Mouse (Mus musculus): ENCODE measurements around the gene Mkrn2. TPM values are rescaled to one million over a fixed set of nuclear protein-coding genes. Genes with fewer than 3 reads are reported as not detected.
A peak's percentile ranks its signal among the peaks of the same experiment; 100 is the strongest.

Gene Mkrn2
- polyA plus RNA-seq, 1 experiment from 2014 or later = 29.3 TPM

DNA sequence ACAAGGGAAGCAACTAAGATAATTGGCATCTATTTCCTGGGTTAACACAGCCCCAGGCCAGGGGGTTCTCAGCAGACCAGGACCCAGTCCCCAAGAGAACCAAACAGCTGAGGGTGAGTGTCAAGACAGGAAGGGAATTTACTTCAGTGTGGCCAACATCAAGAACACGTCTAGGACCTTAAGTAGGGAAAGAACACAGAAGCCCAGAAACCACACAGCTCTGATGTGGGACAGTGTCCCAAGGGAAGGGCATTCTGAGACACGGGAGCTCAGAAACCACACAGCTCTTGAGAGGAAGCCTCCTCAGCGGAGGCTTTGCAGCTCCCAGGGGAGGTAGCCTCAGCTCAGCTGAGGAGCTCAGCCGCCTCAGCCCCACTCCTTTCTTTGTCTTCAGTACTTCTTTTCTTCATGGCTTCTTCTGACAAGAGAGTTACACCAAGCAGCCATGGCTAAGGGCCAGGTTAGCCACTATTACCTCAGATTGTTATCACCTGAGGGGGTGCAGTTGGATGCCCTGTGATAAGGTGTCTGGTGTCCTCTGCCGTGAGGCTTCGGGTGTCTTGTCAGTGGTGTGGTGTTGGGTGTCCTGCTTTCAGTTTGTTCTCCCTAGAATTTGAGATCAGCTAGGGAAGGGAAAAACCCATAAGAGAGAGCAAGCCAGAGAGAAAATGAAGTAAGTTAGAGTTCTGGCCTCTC is 18.1 kb upstream of the Mkrn2 start:
- H3K4me3 ChIP-seq = no peak overlapping the region
- ATAC-seq (ENCODE audit: insufficient number of reproducible peaks, low FRiP score, low TSS enrichment, low read depth) = no peak
- no peak overlapping the region for H3K9ac ChIP-seq
- H3K4me2 ChIP-seq = no peak overlapping the region
- H3K36me3 ChIP-seq = peaks cover 17% of the 10 kb centered on the region
- WGBS = 76% methylated on average over 6 of the region's 6 CpGs
- no peaks in the 10 kb centered on the region for H3K4me1 ChIP-seq
- H3K27me3 ChIP-seq = no peaks in the 10 kb centered on the region
- no peak overlapping the region for H3K27ac ChIP-seq
- H3K9me3 ChIP-seq = no peaks in the 10 kb centered on the region

- Histone ChIP-seq H3K27ac (no peak overlapping the region), H3K36me3 (peaks cover 11% of the 10 kb centered on the region; the same call in 1 of the 2 replicates), H3K9ac (no peak overlapping the region), H3K4me1 (no peaks in the 10 kb centered on the region), H3K4me3 (no peak overlapping the region), H3K4me2 (no peak overlapping the region), H3K27me3 (no peaks in the 10 kb centered on the region), H3K9me3 (no peaks in the 10 kb centered on the region)
- no peak for ATAC-seq (ENCODE audit: insufficient number of reproducible peaks, low FRiP score, low TSS enrichment, low read depth)
- WGBS = 80% methylated on average over 3 of the region's 3 CpGs
Observed at GRCm38 (mm10) chr6:115584176-115584575, 17.5 kb upstream of the Mkrn2 start.

- H3K9ac ChIP-seq = no peak overlapping the region
- ATAC-seq (ENCODE audit: insufficient number of reproducible peaks, low FRiP score, low TSS enrichment, low read depth) = no peak
- H3K27me3 ChIP-seq = no peaks in the 10 kb centered on the region
- H3K4me1 ChIP-seq = no peaks in the 10 kb centered on the region
- H3K27ac ChIP-seq = no peak overlapping the region
- no peaks in the 10 kb centered on the region for H3K9me3 ChIP-seq
- no peaks in the 10 kb centered on the region for H3K36me3 ChIP-seq
- no peak overlapping the region for H3K4me3 ChIP-seq
- WGBS = 81% methylated on average over 10 of the region's 10 CpGs
- no peak overlapping the region for H3K4me2 ChIP-seq
Observed at GRCm38 (mm10) chr6:115586321-115586720, 15.4 kb upstream of the Mkrn2 start.

GRCm38 (mm10) chr6:115591692-115592359 is 9.9 kb upstream of the Mkrn2 start:
- no peak overlapping the region for H3K9ac ChIP-seq
- no peaks in the 10 kb centered on the region for H3K27me3 ChIP-seq
- no peak for ATAC-seq (ENCODE audit: insufficient number of reproducible peaks, low FRiP score, low TSS enrichment, low read depth)
- H3K27ac ChIP-seq = no peak overlapping the region
- H3K36me3 ChIP-seq = no peaks in the 10 kb centered on the region
- no peak overlapping the region for H3K4me3 ChIP-seq
- 0 out of 2 replicates have a peak, but pooled peaks cover 4% of the 10 kb centered on the region for H3K4me1 ChIP-seq
- H3K4me2 ChIP-seq = no peak overlapping the region
- H3K9me3 ChIP-seq = no peaks in the 10 kb centered on the region
- WGBS = 84% methylated on average over 19 of the region's 19 CpGs

DNA sequence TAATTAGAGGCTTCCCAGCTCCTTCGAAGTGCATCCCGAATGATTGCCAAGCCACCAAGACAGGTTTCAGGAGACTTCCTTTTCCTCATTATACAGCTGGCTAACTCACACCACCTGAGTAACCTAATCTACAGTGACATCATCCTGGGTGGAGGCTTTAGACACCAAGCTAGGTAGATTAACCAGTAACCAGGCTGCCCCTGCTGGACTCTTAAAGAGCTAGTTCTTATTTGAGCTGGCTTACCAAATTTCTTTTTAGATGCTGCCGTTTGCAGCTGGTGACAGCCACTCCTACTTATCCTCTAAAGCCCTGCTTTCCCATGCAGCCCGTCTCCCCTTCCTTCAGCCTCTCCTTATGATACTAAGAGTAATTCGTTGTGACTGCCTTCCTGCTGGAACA is 9.2 kb upstream of the Mkrn2 start, which contains the start of gene Mkrn2os:
TSS of gene Mkrn2os (minus strand) at position 119 of the 400 bp plus-strand sequence.
- H3K27ac ChIP-seq = no peak within 1 kb of the TSS
- ATAC-seq (ENCODE audit: insufficient number of reproducible peaks, low FRiP score, low TSS enrichment, low read depth) = no peak
- H3K4me3 ChIP-seq = no peak within 1 kb of the TSS
- H3K4me2 ChIP-seq = no peak within 1 kb of the TSS
- H3K27me3 ChIP-seq = no peaks in the 10 kb centered on the region
- no peaks in the 10 kb centered on the region for H3K9me3 ChIP-seq
- H3K4me1 ChIP-seq = 0 out of 2 replicates have a peak, but pooled peaks cover 4% of the 10 kb centered on the region
- H3K36me3 ChIP-seq = no peaks in the 10 kb centered on the region
- WGBS = 41% methylated on average over 5 of the region's 5 CpGs
- H3K9ac ChIP-seq = no peak within 1 kb of the TSS

- 82% methylated on average over 4 of the region's 4 CpGs for WGBS
- Histone ChIP-seq H3K27me3 (no peaks in the 10 kb centered on the region), H3K4me2 (no peak overlapping the region), H3K9ac (no peak overlapping the region), H3K4me1 (0 out of 2 replicates have a peak, but pooled peaks cover 4% of the 10 kb centered on the region), H3K4me3 (no peak overlapping the region), H3K27ac (no peak overlapping the region), H3K9me3 (no peaks in the 10 kb centered on the region), H3K36me3 (no peaks in the 10 kb centered on the region)
- ATAC-seq (ENCODE audit: insufficient number of reproducible peaks, low FRiP score, low TSS enrichment, low read depth) = no peak
Observed at GRCm38 (mm10) chr6:115593252-115593651, 8.4 kb upstream of the Mkrn2 start.

DNA sequence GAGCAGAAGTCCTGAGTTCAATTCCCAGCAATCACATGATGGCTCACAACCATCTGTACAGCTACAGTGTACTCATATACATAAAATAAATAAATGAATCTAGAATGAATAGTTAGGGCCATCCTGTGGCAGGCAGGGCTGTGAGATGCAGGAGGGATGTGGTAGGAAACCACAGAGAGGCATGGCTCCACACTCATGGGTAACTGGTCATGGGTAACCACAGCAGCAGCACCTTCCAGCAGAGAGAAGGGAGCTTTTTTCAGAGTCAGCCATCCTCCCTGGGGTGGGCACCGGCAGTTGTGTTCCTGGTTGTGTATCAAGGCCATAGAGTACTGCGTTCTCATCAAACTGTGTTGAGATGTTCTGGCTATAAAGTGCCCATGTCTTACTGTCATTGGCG is 7.2 kb upstream of the Mkrn2 start:
- Histone ChIP-seq H3K4me2 (no peak overlapping the region), H3K27ac (no peak overlapping the region), H3K27me3 (no peaks in the 10 kb centered on the region), H3K4me3 (no peak overlapping the region), H3K36me3 (no peaks in the 10 kb centered on the region), H3K4me1 (0 out of 2 replicates have a peak, but pooled peaks cover 4% of the 10 kb centered on the region), H3K9me3 (no peaks in the 10 kb centered on the region), H3K9ac (no peak overlapping the region)
- no peak for ATAC-seq (ENCODE audit: insufficient number of reproducible peaks, low FRiP score, low TSS enrichment, low read depth)
- WGBS = 77% methylated on average over 3 of the region's 3 CpGs

DNA sequence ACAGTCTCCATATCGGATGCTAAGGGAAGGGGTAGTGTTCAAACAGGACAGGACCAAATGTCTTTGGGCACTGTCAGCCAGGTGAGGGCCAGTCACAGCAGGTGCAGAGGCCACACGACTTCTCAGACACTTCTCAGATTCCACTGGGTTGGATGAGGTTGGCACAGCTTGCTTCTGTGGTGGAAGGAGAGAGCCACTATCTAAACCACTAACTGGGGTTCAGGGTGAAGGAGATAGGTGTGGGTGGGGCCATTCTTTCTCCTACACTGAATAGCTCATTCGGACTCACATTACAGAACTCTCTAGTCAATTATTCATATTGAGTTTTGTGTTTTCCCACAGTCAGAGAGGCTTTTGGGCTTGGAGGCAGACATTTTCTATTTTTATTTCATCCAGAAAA is 6.0 kb upstream of the Mkrn2 start:
- Histone ChIP-seq H3K4me3 (no peak overlapping the region), H3K9ac (no peak overlapping the region), H3K4me1 (0 out of 2 replicates have a peak, but pooled peaks cover 4% of the 10 kb centered on the region), H3K9me3 (no peaks in the 10 kb centered on the region), H3K4me2 (no peak overlapping the region), H3K27ac (no peak overlapping the region), H3K36me3 (no peaks in the 10 kb centered on the region), H3K27me3 (no peaks in the 10 kb centered on the region)
- no peak for ATAC-seq (ENCODE audit: insufficient number of reproducible peaks, low FRiP score, low TSS enrichment, low read depth)
- 64% methylated on average over 3 of the region's 3 CpGs for WGBS

DNA sequence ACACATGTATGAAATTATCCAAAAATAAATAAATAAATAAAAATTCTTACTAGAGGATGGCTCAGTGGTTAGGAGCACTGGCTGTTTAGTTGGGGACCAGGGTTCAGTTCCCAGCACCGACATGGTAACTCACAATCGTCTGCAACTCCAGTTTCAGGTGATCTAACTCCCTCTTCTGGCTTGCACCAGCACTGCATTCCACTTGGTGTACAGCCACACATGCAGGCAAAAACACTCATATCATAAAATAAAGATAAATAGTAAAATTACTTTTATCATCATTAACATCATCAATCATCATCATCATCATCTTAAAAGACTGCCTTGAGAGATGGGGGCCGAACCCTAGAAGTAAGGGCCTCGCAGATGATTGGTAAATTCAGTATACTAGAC is 384 bp upstream of the Mkrn2 start:
- Histone ChIP-seq H3K36me3 (peaks cover 15% of the 10 kb centered on the region), H3K4me1 (peaks cover 8% of the 10 kb centered on the region), H3K27me3 (no peaks in the 10 kb centered on the region), H3K4me2 (peak overlapping the region; percentile 67), H3K9ac (no peak overlapping the region), H3K27ac (no peak overlapping the region), H3K4me3 (peak overlapping the region; percentile 91), H3K9me3 (no peaks in the 10 kb centered on the region)
- 62% methylated on average over 4 of the region's 4 CpGs for WGBS
- no peak for ATAC-seq (ENCODE audit: insufficient number of reproducible peaks, low FRiP score, low TSS enrichment, low read depth)

- Histone ChIP-seq H3K4me2 (no peak overlapping the region), H3K36me3 (peaks cover 36% of the 10 kb centered on the region), H3K9me3 (no peaks in the 10 kb centered on the region), H3K27me3 (no peaks in the 10 kb centered on the region), H3K4me3 (no peak overlapping the region), H3K4me1 (peaks cover 8% of the 10 kb centered on the region), H3K9ac (no peak overlapping the region), H3K27ac (no peak overlapping the region)
- no peak for ATAC-seq (ENCODE audit: insufficient number of reproducible peaks, low FRiP score, low TSS enrichment, low read depth)
- WGBS = 74% methylated on average over 1 of the region's 1 CpGs
Observed at GRCm38 (mm10) chr6:115606461-115606860, 4.8 kb downstream of the Mkrn2 start.

DNA sequence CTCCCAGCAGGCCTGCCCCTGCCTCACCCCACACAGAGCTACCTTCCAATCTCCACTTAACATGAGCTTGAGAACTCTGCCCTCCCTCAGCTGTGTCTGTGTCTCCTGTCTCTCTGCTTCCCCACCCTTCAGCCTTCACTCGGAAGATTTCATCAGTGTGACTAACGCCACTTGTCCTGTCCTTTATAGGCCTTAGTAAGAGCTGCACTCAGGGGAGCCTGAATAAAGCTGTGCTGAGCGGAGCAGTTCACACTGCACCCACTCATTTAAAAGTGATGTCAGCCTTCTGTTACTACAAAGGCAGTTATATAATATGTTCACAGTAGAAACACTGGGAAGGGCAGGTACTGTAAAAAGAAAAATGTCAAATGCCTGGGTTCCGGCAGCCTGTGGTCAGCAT is 5.7 kb downstream of the Mkrn2 start:
- WGBS = 65% methylated on average over 4 of the region's 4 CpGs
- ATAC-seq (ENCODE audit: insufficient number of reproducible peaks, low FRiP score, low TSS enrichment, low read depth) = no peak
- Histone ChIP-seq H3K9me3 (no peaks in the 10 kb centered on the region), H3K36me3 (peaks cover 44% of the 10 kb centered on the region), H3K27me3 (no peaks in the 10 kb centered on the region), H3K4me1 (peaks cover 6% of the 10 kb centered on the region), H3K27ac (no peak overlapping the region), H3K4me2 (no peak overlapping the region), H3K4me3 (no peak overlapping the region), H3K9ac (no peak overlapping the region)

- Histone ChIP-seq H3K4me3 (no peak overlapping the region), H3K4me2 (no peak overlapping the region), H3K27me3 (no peaks in the 10 kb centered on the region), H3K9me3 (no peaks in the 10 kb centered on the region), H3K27ac (no peak overlapping the region), H3K9ac (no peak overlapping the region), H3K36me3 (peaks cover 58% of the 10 kb centered on the region), H3K4me1 (no peaks in the 10 kb centered on the region)
- 72% methylated on average over 3 of the region's 3 CpGs for WGBS
- no peak for ATAC-seq (ENCODE audit: insufficient number of reproducible peaks, low FRiP score, low TSS enrichment, low read depth)
Observed at GRCm38 (mm10) chr6:115609121-115609520, 7.4 kb downstream of the Mkrn2 start.

All from limb, embryonic 15.5 days (tissue).